Mouse (Mus musculus) lung, adult 18-20 months (tissue): ENCODE measurements around the gene Selenok.

Experiments used
- DNase-seq, 2 experiments: peaks; one replicate each; pipeline ENCODE4 v3.0.0; 2022; ENCODE audit warnings: mixed read lengths in 2 of 2

Selenok gene

DNA sequence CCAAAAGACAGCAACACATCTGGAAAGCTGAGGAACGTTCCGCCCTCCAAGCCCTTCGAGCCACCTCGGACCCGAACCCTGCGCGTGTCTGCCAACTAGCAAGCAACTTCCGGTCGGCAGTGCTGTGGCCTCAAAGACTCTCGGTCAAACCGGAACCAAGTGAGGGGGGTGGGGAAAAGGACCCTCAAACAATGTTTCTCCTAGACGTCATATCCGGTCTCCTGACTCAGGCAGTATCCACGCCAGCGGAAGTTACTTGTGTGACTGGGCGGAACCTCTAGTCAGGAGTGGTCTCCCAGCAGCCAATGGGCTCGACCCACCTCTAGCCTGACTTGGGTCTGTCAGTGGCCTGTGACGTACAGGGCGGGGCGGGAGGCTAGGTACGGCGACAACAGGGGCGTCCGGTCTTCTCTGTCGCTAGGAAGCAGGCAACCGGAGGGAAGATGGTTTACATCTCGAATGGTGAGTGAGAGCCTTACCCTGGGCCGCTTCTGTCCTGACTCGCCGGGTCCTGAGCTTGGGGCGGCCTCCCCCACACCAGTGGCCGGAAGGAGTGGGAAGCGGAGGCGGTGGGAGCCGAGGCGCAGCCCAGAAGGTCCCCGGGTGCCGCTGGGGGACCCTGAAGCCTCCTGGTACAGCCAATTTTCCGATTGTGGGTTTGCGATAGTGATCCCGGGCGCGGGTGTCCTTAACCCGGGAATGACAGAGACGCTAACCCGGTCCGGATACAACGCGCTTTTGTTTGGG lies at the start of gene Selenok:
Gene Selenok (plus strand): TSS at position 234 of the 747 bp plus-strand sequence.
- DNase-seq, result peak; percentile 98 to 99

DNA sequence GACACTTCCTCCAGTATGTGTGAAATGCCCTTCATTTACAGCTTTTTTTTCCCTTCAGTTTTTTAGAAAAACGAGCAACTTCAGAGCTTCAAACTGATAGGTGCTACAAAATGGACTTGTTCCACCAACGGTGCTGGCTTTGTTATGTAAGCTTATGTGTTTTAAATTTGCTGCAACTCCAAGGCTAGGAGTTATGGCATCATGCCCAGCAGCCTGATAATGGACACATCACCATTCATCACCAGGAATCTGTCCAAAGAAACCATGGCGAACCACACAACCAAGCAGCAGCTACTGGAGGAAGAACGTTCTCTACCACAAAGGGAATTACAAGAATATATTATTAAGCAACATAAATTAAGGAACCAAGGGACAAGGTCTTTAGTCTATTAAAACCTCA lies 39.1 kb upstream of the Selenok start:
- no peak for DNase-seq

DNA sequence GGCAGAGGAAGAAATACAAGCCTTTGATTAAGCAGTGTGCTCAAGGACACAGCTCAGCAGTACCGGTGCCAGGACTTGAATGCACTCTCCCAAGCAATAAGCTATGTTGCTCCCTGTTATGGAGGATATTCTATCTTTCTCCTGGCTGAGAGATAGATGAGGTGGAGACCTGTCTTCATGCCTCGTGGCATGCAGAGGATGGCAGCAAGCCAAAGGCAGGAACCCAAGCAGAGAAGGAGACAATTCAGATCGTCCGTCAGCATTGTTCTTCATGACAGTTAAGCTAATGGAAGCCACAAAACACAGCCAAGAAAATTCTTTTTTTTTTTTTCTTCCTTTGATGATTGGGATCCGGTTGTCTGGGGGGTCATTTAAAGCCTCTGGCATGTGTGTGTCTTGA lies 32.6 kb upstream of the Selenok start:
- DNase-seq, result no peak

DNA sequence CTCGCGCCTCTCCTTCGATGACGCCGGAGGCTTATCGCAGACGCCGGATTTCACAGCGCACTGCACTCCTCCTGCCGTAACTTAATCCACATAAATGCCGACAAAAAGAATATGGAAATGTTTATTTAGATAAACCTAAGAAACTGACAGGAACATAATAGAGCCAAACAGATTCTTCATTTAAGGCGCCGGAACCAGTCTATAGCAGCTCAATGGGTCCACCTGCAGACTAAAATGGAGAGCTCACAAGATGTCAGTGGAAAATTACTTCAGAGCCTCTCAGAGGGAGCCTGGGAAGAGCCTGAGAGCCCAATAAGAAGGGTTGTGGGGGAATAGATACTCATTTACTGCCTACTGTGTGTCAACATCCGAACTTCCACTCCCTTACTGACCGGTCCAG lies 30.6 kb upstream of the Selenok start:
- DNase-seq, result no peak

DNA sequence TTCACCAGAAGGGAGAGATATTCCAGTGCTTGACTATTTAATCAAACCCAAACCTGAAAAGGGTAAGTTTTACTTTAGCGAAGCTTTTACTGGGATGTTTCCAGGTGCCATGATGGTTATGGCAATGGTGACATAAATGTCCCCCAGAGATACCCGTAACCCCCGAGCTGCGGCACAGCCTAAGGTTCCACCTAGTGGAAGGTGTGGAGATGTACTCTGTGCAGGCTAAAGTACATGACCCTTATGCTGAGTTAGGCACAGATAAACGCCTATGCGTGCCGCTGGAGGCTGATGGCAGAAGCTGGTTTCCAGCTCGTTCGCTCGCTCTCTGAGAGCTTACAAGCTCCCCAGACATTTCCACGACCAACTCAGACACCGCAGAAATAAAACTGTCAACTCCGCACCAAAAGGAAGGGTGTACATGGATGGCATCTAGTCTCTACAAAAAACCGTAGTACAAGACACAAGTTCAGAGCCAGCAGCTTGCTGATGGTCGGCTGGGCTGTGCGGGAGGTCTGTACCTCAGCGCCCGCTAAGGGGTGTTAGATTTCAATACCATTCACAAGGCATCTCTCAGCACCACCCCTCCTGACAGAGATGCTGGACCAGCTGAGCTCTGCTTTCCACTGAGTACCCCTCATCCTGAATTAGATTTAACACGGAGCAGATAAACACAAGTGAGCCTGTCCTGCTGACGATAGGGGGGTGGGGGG lies 28.4 kb upstream of the Selenok start:
- no peak for DNase-seq

DNA sequence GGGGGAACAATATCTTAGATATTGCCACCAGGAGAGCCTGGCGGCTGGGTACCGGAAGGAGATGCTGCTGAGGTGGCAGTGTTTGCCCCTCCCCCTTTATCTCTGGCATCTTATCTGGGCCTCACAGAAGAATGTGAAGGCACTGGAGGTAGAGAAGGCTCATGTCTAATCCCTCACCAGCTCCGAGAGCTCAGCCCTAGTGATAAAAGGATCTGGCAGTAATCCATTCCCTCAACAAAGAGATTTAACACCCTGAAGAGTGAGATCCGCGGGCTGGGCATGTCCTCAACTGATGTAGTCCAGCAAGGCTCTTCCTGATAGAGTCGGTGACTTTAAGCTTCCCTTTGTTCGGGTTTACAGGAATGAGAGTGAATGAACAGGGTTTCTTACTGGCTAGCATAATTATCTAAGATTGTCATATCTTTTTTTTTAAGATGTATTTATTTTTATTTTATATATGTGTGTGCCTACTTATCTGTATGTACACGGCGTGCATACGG lies 27.7 kb upstream of the Selenok start:
- DNase-seq, result no peak

DNA sequence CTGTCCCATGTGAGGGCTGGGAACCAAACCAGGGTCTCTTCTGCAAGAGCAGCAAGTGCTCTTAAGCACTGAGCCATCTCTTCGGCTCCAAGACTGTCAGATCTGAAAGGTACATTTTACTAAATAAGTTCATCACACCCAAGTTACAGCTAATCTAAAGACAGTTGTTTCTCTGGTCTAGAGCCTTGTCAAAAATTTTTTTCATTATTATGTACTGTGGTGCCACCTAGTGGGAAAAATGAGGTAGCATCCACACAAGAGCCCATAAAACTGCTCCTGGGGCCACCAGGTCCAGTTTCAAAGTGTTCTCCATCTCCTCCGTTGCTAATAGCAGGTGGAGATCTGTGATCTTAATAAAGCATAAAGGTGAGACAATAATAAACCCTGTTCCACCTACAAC lies 27.2 kb upstream of the Selenok start:
- DNase-seq, result peak in 1 of 2 experiments; percentile 17

DNA sequence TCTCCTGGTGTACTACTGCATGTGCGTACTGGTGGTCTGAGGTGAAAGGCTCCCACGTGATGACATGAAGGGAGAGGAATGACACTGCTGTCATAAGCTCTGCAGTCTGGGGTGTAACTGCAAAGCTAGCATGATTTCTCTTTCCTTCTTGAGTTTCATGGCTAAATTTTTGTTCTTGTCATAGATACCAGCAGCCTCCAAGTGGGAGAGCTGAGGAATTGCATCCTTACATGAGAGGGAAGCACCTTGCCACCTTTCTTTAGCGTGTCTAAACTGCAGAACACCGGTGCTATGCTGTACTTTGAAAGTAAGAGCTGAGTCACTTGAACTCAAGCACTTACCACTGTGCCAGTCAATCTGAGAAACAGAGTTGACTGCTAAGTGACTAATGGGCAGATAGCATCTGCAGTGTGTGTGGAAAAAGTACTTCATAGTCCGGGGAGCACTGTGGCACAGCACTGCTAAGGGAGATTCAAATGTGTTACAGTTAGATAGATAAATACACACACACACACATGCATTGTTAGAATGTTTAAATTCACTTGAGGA lies 21.3 kb upstream of the Selenok start:
- DNase-seq, result no peak

DNA sequence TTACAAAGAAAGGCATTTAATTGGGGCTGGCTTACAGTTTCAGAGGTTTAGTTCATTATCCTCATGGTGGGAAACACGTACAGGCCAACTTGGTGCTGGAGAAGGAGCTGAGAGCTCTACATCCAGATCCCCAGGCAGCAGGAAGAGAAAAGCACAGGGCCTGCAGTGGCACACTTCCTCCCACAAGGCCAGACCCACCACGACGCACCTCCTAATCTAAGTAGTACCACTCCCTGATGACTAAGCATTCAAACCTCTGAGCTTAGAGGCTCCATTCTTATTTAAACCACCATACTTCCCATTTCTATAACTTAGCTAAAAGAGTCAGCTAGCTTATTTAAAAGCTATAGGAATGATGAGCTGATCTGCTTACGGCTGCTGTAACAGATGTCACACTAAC lies 17.3 kb upstream of the Selenok start:
- no peak for DNase-seq

DNA sequence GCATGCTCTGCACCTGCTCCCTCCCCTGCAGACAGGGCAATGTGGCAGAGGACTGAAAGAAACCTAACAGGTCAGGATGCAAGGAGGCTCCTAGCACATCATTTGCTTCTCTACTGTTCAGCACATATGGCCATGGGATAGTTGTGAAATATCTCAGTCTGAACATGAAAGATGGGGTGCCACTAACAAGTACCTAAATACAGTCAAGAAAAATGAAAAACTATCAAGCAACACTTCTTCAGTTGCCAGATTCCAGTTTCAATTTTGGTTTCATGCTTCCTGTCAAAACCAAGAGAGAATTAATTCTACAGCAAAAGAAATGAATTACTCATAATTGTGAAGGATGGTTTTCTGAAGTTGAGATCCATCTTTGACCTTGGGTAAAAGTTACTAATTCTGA lies 10.7 kb upstream of the Selenok start:
- DNase-seq, result no peak

DNA sequence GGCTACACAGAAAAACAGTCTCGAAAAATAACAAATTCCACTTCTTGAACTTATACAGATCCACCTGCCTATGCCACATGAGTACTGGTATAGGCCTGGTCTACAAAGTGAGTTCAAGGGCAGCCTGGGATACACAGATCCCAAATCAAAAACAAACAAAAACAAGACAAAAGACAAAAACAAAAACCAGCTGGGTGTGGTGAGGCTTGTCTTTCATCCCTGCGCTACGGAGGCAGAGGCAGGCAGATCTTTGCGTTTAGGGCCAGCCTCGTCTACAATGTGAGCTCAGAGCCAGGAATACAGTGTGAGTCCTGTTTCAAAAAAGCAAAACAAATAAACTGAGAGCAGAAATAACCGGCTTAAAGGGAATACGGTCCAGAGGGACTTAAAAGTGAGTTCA lies 497 bp upstream of the Selenok start:
- DNase-seq, result no peak

DNA sequence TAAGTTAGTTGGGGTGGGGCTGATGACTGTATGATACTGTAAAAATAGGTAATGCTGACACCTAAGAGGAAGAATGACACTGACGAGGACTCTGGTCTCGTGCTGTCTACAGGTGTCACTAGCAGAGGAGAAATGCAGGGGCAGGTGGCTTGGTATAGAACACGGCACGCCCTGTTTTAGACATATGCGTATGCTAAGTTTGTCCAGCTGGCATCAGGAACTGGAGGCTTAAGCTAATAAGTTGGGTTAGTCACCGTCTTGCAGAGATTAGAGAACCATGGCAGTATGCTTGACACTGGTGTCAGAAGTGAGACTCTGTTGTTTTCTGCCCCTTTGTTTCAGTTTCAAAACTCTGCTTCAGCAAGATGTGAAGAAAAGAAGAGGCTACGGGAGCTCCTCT lies 3.3 kb downstream of the Selenok start:
- no peak for DNase-seq

DNA sequence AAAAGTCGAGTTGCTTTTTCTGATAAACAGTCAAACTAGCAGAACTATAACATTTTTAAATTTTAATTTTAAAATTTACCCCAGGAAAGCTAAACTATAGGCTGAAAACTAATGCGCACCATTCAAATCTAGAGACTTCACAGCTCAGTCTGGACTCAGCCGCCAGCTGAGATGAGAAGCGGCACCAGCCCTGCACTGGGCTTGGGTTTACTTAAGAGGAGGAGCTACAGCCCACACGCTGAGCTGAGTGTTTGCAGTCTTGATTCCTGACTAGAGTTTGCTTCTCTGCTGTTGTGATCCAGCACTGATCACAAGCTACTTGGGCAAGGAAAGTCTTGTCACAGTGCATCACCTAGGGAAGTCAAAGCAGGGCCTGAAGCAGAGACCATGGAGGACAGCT lies 3.9 kb downstream of the Selenok start:
- DNase-seq, result peak in 1 of 2 experiments; percentile 7

DNA sequence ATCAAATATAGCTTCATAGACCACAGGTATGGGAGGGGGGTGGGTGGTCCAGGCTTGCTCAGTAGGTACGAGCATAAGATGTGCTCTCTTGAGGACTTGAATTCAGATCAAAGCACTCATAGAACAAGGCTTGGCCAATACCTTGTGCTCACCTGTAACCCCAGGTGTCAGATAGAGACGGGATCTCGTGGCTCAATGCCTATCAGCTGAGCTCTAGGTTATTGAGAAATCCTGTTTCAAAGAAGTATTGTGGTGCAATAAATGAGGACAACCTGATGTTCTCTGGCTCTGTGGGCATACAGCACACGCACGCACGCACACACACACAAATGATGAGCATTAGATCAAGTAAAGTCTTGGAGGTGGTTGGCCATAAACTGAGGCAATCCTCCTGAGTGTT lies 8.8 kb downstream of the Selenok start:
- DNase-seq, result no peak

DNA sequence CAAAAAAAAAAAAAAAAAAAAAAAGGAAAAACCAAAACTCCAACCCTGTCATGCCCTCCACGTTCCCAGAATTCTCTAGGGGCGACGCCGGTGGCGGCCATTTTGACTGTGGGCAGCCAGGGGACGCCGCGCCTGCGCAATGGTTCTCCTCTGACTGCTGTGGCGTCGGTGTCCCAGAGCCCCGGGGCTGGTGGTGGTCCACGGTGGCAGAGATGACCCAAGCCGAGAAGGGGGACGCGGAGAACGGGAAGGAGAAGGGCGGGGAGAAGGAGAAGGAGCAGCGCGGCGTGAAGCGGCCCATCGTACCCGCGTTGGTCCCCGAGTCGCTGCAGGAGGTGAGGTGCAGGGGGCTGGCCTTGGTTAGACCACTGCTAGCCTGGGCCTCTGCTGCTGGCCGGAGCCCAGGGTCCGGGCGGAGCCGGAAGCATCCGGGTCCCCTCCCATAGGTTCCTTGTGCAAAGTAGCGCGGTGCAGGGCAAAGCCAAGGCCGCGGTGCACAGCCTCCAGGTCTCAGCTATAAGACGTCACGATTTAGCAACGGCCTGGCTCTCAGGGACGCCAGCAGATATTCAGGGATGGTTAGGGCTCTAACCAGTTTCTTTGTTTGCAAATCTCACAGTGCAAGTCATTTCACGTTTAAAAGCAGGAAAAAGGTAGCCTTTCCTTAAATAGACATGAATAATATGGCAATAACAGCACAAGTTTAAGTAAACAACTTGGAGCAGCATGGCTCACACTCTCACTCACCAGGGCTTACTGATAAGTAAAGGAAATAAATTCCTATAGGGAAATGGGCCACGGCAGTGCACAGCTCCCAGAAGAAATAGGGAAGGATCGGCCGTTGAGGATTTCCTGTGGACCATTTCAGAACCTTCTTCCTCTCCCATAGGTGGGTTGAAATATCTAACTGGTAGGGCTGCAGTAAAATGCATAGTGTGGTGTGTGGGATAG lies 10.4 kb downstream of the Selenok start, which contains the start of gene Actr8:
Gene Actr8 (plus strand): TSS at position 84 of the 951 bp plus-strand sequence.
- DNase-seq, result peak; percentile 94 to 95

DNA sequence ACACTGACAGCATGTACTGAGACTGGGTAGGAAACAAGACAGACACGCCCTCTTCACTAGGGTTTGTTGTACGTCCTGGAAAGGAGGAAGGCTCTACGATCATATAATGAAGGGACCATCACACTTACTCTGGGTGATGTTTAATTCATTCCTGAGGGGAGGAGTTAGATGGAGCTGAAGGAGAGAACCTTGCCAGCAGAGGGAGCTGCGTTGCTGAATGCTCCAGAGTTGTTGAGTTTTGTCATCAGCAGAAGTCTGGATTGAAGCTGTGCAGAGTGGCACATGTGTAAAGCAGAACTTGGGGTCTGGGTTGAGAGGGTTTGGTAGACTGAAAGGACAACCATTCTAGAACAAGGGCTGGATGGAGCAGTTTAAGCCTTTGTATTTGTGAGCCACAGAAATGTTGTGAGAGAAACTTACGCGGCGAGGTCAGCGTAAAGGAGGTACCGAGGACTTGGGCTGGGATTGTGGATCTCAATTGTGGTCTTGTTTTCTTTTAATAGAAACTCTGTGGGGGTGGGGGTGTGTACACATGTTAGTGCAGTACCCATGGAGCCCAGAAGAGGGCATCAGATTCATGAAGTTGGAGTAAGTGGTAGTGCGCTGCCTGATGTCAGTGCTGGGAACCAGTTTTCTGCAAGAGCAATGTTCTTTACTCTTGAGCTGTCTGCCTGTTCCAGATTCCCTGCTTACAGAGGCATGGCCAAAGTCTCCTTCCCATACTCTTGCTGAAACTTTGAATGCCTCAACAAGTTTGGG lies 12.5 kb downstream of the Selenok start:
- no peak for DNase-seq

DNA sequence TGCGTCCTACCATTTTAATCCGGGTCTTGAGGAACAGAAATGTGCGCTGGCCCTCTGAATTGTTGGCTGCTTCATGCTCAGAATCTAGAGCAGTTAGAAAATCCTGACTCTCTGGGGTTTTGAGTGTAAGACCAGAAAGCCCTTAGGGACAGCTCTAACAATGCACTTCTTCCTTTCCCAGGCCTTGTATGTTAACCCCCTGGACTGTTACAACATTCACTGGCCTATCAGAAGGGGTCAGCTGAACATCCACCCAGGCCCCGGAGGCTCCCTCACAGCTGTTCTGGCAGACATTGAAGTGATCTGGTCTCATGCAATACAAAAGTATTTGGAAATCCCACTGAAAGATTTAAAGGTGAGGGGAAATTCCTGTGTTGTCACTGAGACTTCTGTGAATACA lies 18.0 kb downstream of the Selenok start:
- DNase-seq, result no peak

DNA sequence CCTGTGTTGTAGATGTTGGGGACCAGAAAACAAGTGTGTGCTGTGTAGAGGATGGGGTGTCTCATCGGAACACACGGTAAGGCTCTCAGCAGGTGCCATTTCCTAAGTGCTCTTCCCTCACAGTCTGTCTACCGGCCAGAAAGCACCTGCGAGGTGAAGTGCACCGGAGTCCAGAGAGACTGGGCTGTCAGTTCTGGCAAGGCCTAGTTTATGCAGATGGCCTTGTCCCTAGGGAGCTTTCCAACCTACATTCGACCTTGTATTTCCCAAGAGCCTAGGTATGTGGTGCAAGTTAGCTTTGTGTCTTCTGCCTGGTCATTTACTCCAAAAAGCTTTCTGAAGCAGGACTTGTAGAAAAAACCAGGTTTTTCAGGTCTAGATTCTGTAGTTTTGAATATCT lies 19.2 kb downstream of the Selenok start:
- no peak for DNase-seq

DNA sequence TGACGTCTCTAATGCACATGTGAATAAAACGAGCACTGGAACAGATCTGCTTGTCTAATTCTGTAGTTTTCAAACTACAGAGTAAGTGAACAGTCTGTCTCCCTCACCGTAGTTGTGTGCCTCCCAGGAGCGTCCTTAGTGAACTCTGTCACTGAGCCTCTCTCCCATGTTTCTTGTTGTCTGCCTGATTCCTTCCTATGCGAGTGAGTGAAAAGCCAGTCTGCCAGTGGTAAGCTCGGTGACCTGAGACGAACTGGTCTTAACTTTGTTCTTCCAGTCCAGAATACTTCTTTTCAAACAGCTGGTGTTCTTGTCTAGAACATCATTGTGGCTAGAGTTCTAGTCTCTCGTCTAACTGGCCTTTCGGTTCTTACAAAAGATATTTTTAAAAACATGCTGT lies 19.6 kb downstream of the Selenok start:
- no peak for DNase-seq

DNA sequence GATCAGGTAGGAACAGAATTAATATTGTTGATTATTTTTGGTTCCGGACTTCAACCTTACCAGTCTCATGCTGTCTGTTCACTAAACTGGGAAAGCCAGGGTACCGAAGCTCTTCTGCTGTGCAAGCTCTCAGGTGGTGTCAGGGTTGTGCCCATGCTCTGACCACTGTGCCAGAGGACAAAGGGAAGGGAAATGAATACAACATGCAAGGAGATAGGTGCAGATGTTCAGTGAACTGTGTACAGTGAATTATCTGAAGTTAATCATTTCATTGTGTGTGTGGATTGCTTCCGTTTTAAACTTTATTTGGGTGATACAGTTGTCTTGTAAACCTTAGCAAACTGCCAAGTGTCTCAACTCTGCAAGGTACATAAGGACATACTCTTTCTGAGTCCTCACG lies 20.2 kb downstream of the Selenok start:
- DNase-seq, result no peak

DNA sequence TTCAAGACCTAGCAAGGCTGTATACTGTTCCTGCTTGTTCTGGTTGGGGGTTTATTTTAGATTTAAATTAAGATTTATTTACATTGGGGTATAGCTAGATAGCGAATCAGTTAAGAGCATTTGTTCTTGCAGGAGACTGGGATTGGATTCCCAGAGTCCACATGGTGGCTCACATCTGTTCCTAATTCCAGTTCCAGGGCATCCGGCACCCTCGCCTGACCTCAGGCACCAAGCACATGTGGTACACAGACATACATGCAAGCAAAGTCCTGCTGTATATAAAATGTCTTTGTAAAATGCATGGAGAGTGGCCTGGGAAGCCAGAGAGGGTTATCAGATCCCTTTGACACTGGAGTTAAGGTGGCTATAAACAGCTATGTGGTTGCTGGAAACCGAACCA lies 26.9 kb downstream of the Selenok start:
- no peak for DNase-seq
